Mouse (Mus musculus) G1E (cell line): ENCODE measurements around the gene Htt. TPM values are rescaled to one million over a fixed set of nuclear protein-coding genes. Genes with fewer than 3 reads are reported as not detected.

ENCODE experiments used
- ATAC-seq: 2 replicates; pipeline ENCODE4 v1.8.0; 2016; ENCODE audit warnings: mild to moderate bottlenecking; ENCODE audit not compliant: insufficient number of reproducible peaks, poor library complexity, low FRiP score, severe bottlenecking; ENCODE audit errors: extremely low read depth
- DNase-seq: peaks from one replicate; pipeline ENCODE4 v3.0.0; 2012; ENCODE audit warnings: low spot score
- H3K27me3 ChIP-seq: 2 replicates; pipeline ENCODE4 v1.6.1; 2012; ENCODE audit warnings: mild to moderate bottlenecking, low read length, inconsistent platforms; ENCODE audit not compliant: insufficient read depth
- H3K36me3 ChIP-seq: replicated peaks from 2 replicates; pipeline ENCODE3; 2012; ENCODE audit warnings: mild to moderate bottlenecking, inconsistent platforms
- H3K4me1 ChIP-seq: 2 replicates; pipeline ENCODE4 v1.6.1; 2012; ENCODE audit warnings: low read depth, low read length, inconsistent platforms, mixed read lengths; ENCODE audit not compliant: insufficient read depth
- H3K4me3 ChIP-seq: 2 replicates; pipeline ENCODE4 v1.5.1; 2012; ENCODE audit warnings: low read depth, mild to moderate bottlenecking, inconsistent platforms, low read length, moderate library complexity, mixed read lengths
- H3K9me3 ChIP-seq: replicated peaks from 2 replicates; pipeline ENCODE4 v1.6.1; 2012; ENCODE audit warnings: inconsistent platforms
- CTCF ChIP-seq: IDR thresholded peaks from 2 replicates; pipeline ENCODE4 v1.5.1; 2012; ENCODE audit warnings: low read depth, low read length, inconsistent platforms, mixed read lengths
- GATA1 ChIP-seq: IDR thresholded peaks from 2 replicates; pipeline ENCODE4 v1.6.1; 2012; ENCODE audit warnings: borderline replicate concordance, low read length, inconsistent platforms, mixed read lengths
- GATA2 ChIP-seq: IDR thresholded peaks from 2 replicates; pipeline ENCODE4 v1.6.1; 2012; ENCODE audit warnings: low read depth, low read length, inconsistent platforms, borderline replicate concordance
- POLR2AphosphoS5 ChIP-seq: IDR thresholded peaks from 2 replicates; pipeline ENCODE4 v1.6.1; 2012; ENCODE audit warnings: low read depth, low read length, inconsistent platforms; ENCODE audit not compliant: insufficient replicate concordance
- TAL1 ChIP-seq: conservative IDR thresholded peaks from 2 replicates; pipeline ENCODE4 v1.6.1; 2012; ENCODE audit warnings: low read depth, low read length, inconsistent platforms, mixed read lengths
- polyA plus RNA-seq: library from polyadenylated mRNA; stranded (reverse); fragments of >175 nt; gene quantifications from 2 replicates; pipeline ENCODE4 v1.2.3, GENCODE M21; 2012
- total RNA-seq, 2 experiments: library from RNA; stranded (forward) in 1 of 2; stranded (reverse) in 1 of 2; fragments of 200-1000 nt in 1 of 2; fragments of >200 nt in 1 of 2; fragmentation: Nextera tagmentation in 1 of 2; gene quantifications; 2 replicates each; pipeline ENCODE4 v1.2.3; 2014 to 2017

Gene Htt
- total and polyA plus RNA-seq, 3 experiments: 4.9 to 51.1 (median 24.4) TPM

GRCm38 (mm10) chr5:34758762-34759161 lies 2.8 kb upstream of the Htt start:
- H3K27me3 ChIP-seq: peaks cover 29% of the 10 kb centered on the region
- DNase-seq (no peak), ATAC-seq (no peak)
- H3K9me3 ChIP-seq: no peaks in the 10 kb centered on the region
- peaks cover 22% of the 10 kb centered on the region for H3K4me1 ChIP-seq
- TF ChIP-seq GATA2 (no peak), POLR2AphosphoS5 (no peak), TAL1 (no peak), GATA1 (no peak), CTCF (no peak)
- H3K36me3 ChIP-seq: no peaks in the 10 kb centered on the region
- H3K4me3 ChIP-seq: no peak overlapping the region

- Histone ChIP-seq H3K9me3 (no peaks in the 10 kb centered on the region), H3K4me3 (peak overlapping the region; percentile 84), H3K36me3 (peaks cover 2% of the 10 kb centered on the region), H3K4me1 (peaks cover 32% of the 10 kb centered on the region), H3K27me3 (peaks cover 19% of the 10 kb centered on the region)
- ATAC-seq (no peak), DNase-seq (peak; percentile 9)
- TF ChIP-seq TAL1: no peak
- no peak for TF ChIP-seq GATA1
- no peak for TF ChIP-seq CTCF
- TF ChIP-seq GATA2: no peak
- TF ChIP-seq POLR2AphosphoS5: no peak
Observed at GRCm38 (mm10) chr5:34760850-34761508, 561 bp upstream of the Htt start.

GRCm38 (mm10) chr5:34761934-34762611 lies 533 bp downstream of the Htt start:
- Histone ChIP-seq H3K27me3 (peaks cover 17% of the 10 kb centered on the region), H3K9me3 (no peaks in the 10 kb centered on the region), H3K4me1 (peaks cover 41% of the 10 kb centered on the region), H3K36me3 (peaks cover 4% of the 10 kb centered on the region), H3K4me3 (peak overlapping the region; percentile 84)
- no peak for ATAC-seq
- TF ChIP-seq TAL1: no peak
- TF ChIP-seq POLR2AphosphoS5: no peak
- TF ChIP-seq GATA1: no peak
- TF ChIP-seq GATA2: no peak
- TF ChIP-seq CTCF: no peak
- DNase-seq: peak; percentile 30

GRCm38 (mm10) chr5:34771818-34772217 lies 10.3 kb downstream of the Htt start:
- Histone ChIP-seq H3K36me3 (peaks cover 14% of the 10 kb centered on the region), H3K9me3 (no peaks in the 10 kb centered on the region), H3K27me3 (no peaks in the 10 kb centered on the region), H3K4me3 (no peak overlapping the region), H3K4me1 (peaks cover 23% of the 10 kb centered on the region)
- TF ChIP-seq GATA2: no peak
- no peak for TF ChIP-seq POLR2AphosphoS5
- TF ChIP-seq CTCF: no peak
- TF ChIP-seq TAL1: no peak
- no peak for TF ChIP-seq GATA1
- DNase-seq (no peak), ATAC-seq (no peak)

- H3K4me1 ChIP-seq: peaks cover 16% of the 10 kb centered on the region
- H3K27me3 ChIP-seq: no peaks in the 10 kb centered on the region
- H3K4me3 ChIP-seq: no peak overlapping the region
- no peak for ATAC-seq
- peaks cover 14% of the 10 kb centered on the region for H3K36me3 ChIP-seq
- DNase-seq: no peak
- H3K9me3 ChIP-seq: no peaks in the 10 kb centered on the region
- TF ChIP-seq GATA1: no peak
- TF ChIP-seq CTCF: no peak
- no peak for TF ChIP-seq TAL1
- TF ChIP-seq POLR2AphosphoS5: no peak
- no peak for TF ChIP-seq GATA2
Observed at GRCm38 (mm10) chr5:34772696-34773245, 11.2 kb downstream of the Htt start.

- no peak overlapping the region for H3K4me3 ChIP-seq
- H3K27me3 ChIP-seq: no peaks in the 10 kb centered on the region
- TF ChIP-seq GATA2: no peak
- TF ChIP-seq GATA1: no peak
- no peak for TF ChIP-seq CTCF
- TF ChIP-seq TAL1: no peak
- TF ChIP-seq POLR2AphosphoS5: no peak
- H3K9me3 ChIP-seq: no peaks in the 10 kb centered on the region
- DNase-seq (no peak), ATAC-seq (no peak)
- H3K4me1 ChIP-seq: peaks cover 12% of the 10 kb centered on the region
- peaks cover 14% of the 10 kb centered on the region for H3K36me3 ChIP-seq
Observed at GRCm38 (mm10) chr5:34773392-34773791, 11.9 kb downstream of the Htt start.
